Mouse (Mus musculus): ENCODE measurements at regions not wholly inside any gene's neighbourhood (a gene's known extent, or its start where the extent isn't known, plus 50 kb on each side); places are given as distances from the start of the nearest gene placed in this dataset.

- no peaks in the 10 kb centered on the region for H3K27me3 ChIP-seq (replicated peaks)
- no peaks in the 10 kb centered on the region for H3K79me2 ChIP-seq (replicated peaks; ENCODE audit: control insufficient read depth, extremely low read depth, insufficient read depth, poor library complexity, severe bottlenecking)
- H3K4me1 ChIP-seq (ENCODE audit: control insufficient read depth in 1 of 2, insufficient read depth in 2 of 2), result peaks cover 0 to 9% of the 10 kb centered on the region in 2 experiments; a peak in 2 of 4 replicates
- H3K27ac ChIP-seq (ENCODE audit: insufficient read depth, low read depth), result no peak overlapping the region
- dilution Hi-C loops (cut with MboI; ENCODE audit: extremely low pct_ligation_motif_present, extremely low pct_unique_long_range_greater_than_20kb, low sequenced_read_pairs), result no loop called here
- no peaks in the 10 kb centered on the region for H3K36me3 ChIP-seq (replicated peaks in 1 of 2; ENCODE audit: control insufficient read depth in 1 of 2, insufficient read depth in 1 of 2, low read length in 1 of 2)
- H3K9ac ChIP-seq (ENCODE audit: insufficient read depth, low read depth), result no peak overlapping the region
- no peak overlapping the region for H3K4me3 ChIP-seq (replicated peaks in 1 of 3; ENCODE audit: low read depth in 2 of 3, low read length in 2 of 3, poor library complexity in 1 of 3)
- H3K9me3 ChIP-seq (replicated peaks; ENCODE audit: low read length), result no peaks in the 10 kb centered on the region
- no peak for TF ChIP-seq MAFK (IDR thresholded peaks at IDR 0.05; ENCODE audit: insufficient replicate concordance, low read length)
- no peak for TF ChIP-seq ELF1 (IDR thresholded peaks at IDR 0.05; ENCODE audit: low read depth, low read length)
- no peak for TF ChIP-seq E2F4 (IDR thresholded peaks at IDR 0.05; ENCODE audit: insufficient replicate concordance, low read depth, low read length)
- no peak for TF ChIP-seq BHLHE40 (IDR thresholded peaks at IDR 0.05; ENCODE audit: low read depth, low read length)
- TF ChIP-seq ZNF384 (IDR thresholded peaks at IDR 0.05; ENCODE audit: low read depth, low read length), result no peak
- TF ChIP-seq CHD2 (IDR thresholded peaks at IDR 0.05; ENCODE audit: low read length), result no peak
- no peak for TF ChIP-seq RCOR1 (conservative IDR thresholded peaks at IDR 0.05; ENCODE audit: low read depth, low read length)
- TF ChIP-seq MEF2A (IDR thresholded peaks at IDR 0.05; ENCODE audit: borderline replicate concordance, low read depth, low read length), result no peak
- H3K4me2 ChIP-seq (ENCODE audit: insufficient read depth, low read depth, poor library complexity, severe bottlenecking), result no peak overlapping the region
- in situ Hi-C loops (cut with MboI; ENCODE audit: low pct_ligation_motif_present, low pct_unique_long_range_greater_than_20kb, low sequenced_read_pairs), result no loop called here
- DNase-seq (ENCODE audit: extremely low read depth), result no peak
These were observed 152.7 kb downstream of the Kdr start for GRCm38 (mm10) chr5:75825576-75825975.

GRCm38 (mm10) chr5:75824660-75825059 is 153.6 kb downstream of the Kdr start:
- Histone ChIP-seq H3K4me2 (ENCODE audit: insufficient read depth, low read depth, poor library complexity, severe bottlenecking) (no peak overlapping the region), H3K4me1 (ENCODE audit: control insufficient read depth in 1 of 2, insufficient read depth in 2 of 2) (0 out of 4 replicates have a peak, but pooled peaks cover 0 to under 1% of the 10 kb centered on the region in 2 experiments), H3K9me3 (replicated peaks; ENCODE audit: low read length) (no peaks in the 10 kb centered on the region), H3K36me3 (replicated peaks in 1 of 2; ENCODE audit: control insufficient read depth in 1 of 2, insufficient read depth in 1 of 2, low read length in 1 of 2) (no peaks in the 10 kb centered on the region), H3K27me3 (replicated peaks) (no peaks in the 10 kb centered on the region), H3K9ac (ENCODE audit: insufficient read depth, low read depth) (no peak overlapping the region), H3K4me3 (replicated peaks in 1 of 3; ENCODE audit: low read depth in 2 of 3, low read length in 2 of 3, poor library complexity in 1 of 3) (no peak overlapping the region), H3K79me2 (replicated peaks; ENCODE audit: control insufficient read depth, extremely low read depth, insufficient read depth, poor library complexity, severe bottlenecking) (no peaks in the 10 kb centered on the region), H3K27ac (ENCODE audit: insufficient read depth, low read depth) (no peak overlapping the region)
- in situ Hi-C loops (cut with MboI; ENCODE audit: low pct_ligation_motif_present, low pct_unique_long_range_greater_than_20kb, low sequenced_read_pairs), result no loop called here
- no peak for DNase-seq (ENCODE audit: extremely low read depth)
- dilution Hi-C loops (cut with MboI; ENCODE audit: extremely low pct_ligation_motif_present, extremely low pct_unique_long_range_greater_than_20kb, low sequenced_read_pairs), result no loop called here
- no peak for TF ChIP-seq E2F4 (IDR thresholded peaks at IDR 0.05; ENCODE audit: insufficient replicate concordance, low read depth, low read length)
- TF ChIP-seq CHD1 (IDR thresholded peaks at IDR 0.05; ENCODE audit: low read depth, low read length), result no peak
- TF ChIP-seq JUN (IDR thresholded peaks at IDR 0.05; ENCODE audit: insufficient read depth, low read depth, low read length), result no peak
- TF ChIP-seq ZKSCAN1 (IDR thresholded peaks at IDR 0.05; ENCODE audit: borderline replicate concordance, low read depth, low read length), result no peak
- no peak for TF ChIP-seq ZC3H11A (IDR thresholded peaks at IDR 0.05; ENCODE audit: low read depth, low read length)

- in situ Hi-C loops (cut with MboI; ENCODE audit: low pct_ligation_motif_present, low pct_unique_long_range_greater_than_20kb, low sequenced_read_pairs) (no loop called here), dilution Hi-C loops (cut with MboI; ENCODE audit: extremely low pct_ligation_motif_present, extremely low pct_unique_long_range_greater_than_20kb, low sequenced_read_pairs) (no loop called here)
- no peaks in the 10 kb centered on the region for H3K36me3 ChIP-seq (replicated peaks in 1 of 2; ENCODE audit: control insufficient read depth in 1 of 2, insufficient read depth in 1 of 2, low read length in 1 of 2)
- H3K4me1 ChIP-seq (ENCODE audit: control insufficient read depth in 1 of 2, insufficient read depth in 2 of 2), result no peaks in the 10 kb centered on the region
- no peak overlapping the region for H3K4me3 ChIP-seq (replicated peaks in 1 of 3; ENCODE audit: low read depth in 2 of 3, low read length in 2 of 3, poor library complexity in 1 of 3)
- no peak overlapping the region for H3K4me2 ChIP-seq (ENCODE audit: insufficient read depth, low read depth, poor library complexity, severe bottlenecking)
- no peaks in the 10 kb centered on the region for H3K27me3 ChIP-seq (replicated peaks)
- H3K79me2 ChIP-seq (replicated peaks; ENCODE audit: control insufficient read depth, extremely low read depth, insufficient read depth, poor library complexity, severe bottlenecking), result no peaks in the 10 kb centered on the region
- TF ChIP-seq EP300 (IDR thresholded peaks at IDR 0.05; ENCODE audit: low read length) (no peak), RAD21 (IDR thresholded peaks at IDR 0.05; ENCODE audit: low read depth, low read length) (no peak), POLR2A (IDR thresholded peaks at IDR 0.05; ENCODE audit: low read depth, low read length) (no peak), NELFE (IDR thresholded peaks at IDR 0.05; ENCODE audit: low read depth, low read length) (no peak), MEF2A (IDR thresholded peaks at IDR 0.05; ENCODE audit: borderline replicate concordance, low read depth, low read length) (no peak), BHLHE40 (IDR thresholded peaks at IDR 0.05; ENCODE audit: low read depth, low read length) (no peak), TBP (conservative IDR thresholded peaks at IDR 0.05; ENCODE audit: low read depth, low read length) (no peak), CHD1 (IDR thresholded peaks at IDR 0.05; ENCODE audit: low read depth, low read length) (no peak), MAFK (IDR thresholded peaks at IDR 0.05; ENCODE audit: insufficient replicate concordance, low read length) (no peak), ZC3H11A (IDR thresholded peaks at IDR 0.05; ENCODE audit: low read depth, low read length) (no peak), SIN3A (IDR thresholded peaks at IDR 0.05; ENCODE audit: low read length) (no peak), USF2 (conservative IDR thresholded peaks at IDR 0.05; ENCODE audit: low read depth, low read length) (no peak), JUND (conservative IDR thresholded peaks at IDR 0.05; ENCODE audit: low read depth, low read length) (no peak)
- DNase-seq (ENCODE audit: extremely low read depth), result no peak
- H3K9me3 ChIP-seq (replicated peaks; ENCODE audit: low read length), result no peaks in the 10 kb centered on the region
- H3K27ac ChIP-seq (ENCODE audit: insufficient read depth, low read depth), result no peak overlapping the region
- no peak overlapping the region for H3K9ac ChIP-seq (ENCODE audit: insufficient read depth, low read depth)
These were observed 154.6 kb downstream of the Kdr start for GRCm38 (mm10) chr5:75823646-75824045.

All from CH12.LX (cell line).